ENCODE assay signal across 9 mouse cellular contexts in the genomic region with DNA sequence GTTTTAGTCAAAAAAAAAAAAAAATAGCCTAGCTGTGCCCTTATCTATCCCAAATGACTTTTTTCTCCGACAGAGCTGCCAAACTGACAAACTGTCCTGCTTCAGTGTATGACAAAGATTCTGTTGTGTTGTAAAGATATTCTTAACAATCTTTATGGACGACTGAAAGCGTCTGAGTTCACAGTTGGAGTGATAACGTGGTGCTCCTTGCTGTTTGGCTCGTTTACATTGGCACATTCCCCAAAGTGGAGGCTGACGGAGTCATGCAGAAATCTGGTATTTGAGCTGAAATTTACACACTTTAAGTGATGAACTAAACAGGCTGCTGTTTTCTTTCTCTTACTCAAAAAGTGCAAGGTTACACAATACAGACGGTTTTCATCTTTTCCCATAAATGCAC.
DNase-seq lines count a peak whose midpoint lies in the region; ATAC-seq and TF ChIP-seq lines count a peak whose summit lies in the region.
"Had no signal": no experiment of that assay in that cellular context is flagged by ENCODE, and none has a peak within 500 bp of the region (broad histone marks: within the 10 kb centered on the region; RNA-seq: fewer than 3 reads in every experiment).

No protein-coding gene starts in this region.

- no peaks in the 10 kb centered on the region for H3K4me1 ChIP-seq in forebrain, postnatal 0 days (ENCODE audit: insufficient read depth)
- no peaks in the 10 kb centered on the region for H3K4me1 ChIP-seq in forebrain, embryonic 11.5 days (replicated peaks; ENCODE audit: control insufficient read depth, insufficient read depth, low read length)
- peaks cover 4% of the 10 kb centered on the region; the same call in 1 of the 2 replicates for H3K4me1 ChIP-seq in hindbrain, embryonic 12.5 days
- H3K4me1 ChIP-seq in stomach, embryonic 14.5 days (ENCODE audit: control insufficient read depth, insufficient read depth, low read length) = 0 out of 2 replicates have a peak, but pooled peaks cover 6% of the 10 kb centered on the region
- H3K4me1 ChIP-seq: liver, embryonic 15.5 days had no signal

- ATAC-seq in forebrain, postnatal 0 days = peak; percentile 34; the same call in 1 of the 2 replicates
- no peak for ATAC-seq in forebrain, embryonic 11.5 days (replicated peaks; ENCODE audit: low FRiP score)
- ATAC-seq in hindbrain, embryonic 12.5 days (ENCODE audit: low FRiP score) = no peak
- no peak for ATAC-seq in stomach, embryonic 14.5 days (ENCODE audit: insufficient number of reproducible peaks, insufficient read depth, low FRiP score, low read depth)
- ATAC-seq in cerebellum, adult (ENCODE audit: insufficient number of reproducible peaks, low FRiP score, low TSS enrichment) = no peak

- H3K9me3 ChIP-seq in forebrain, postnatal 0 days (ENCODE audit: low read length) = no peaks in the 10 kb centered on the region
- no peaks in the 10 kb centered on the region for H3K9me3 ChIP-seq in forebrain, embryonic 11.5 days (ENCODE audit: control insufficient read depth, low read length)
- H3K9me3 ChIP-seq in hindbrain, embryonic 12.5 days (replicated peaks) = no peaks in the 10 kb centered on the region
- no peaks in the 10 kb centered on the region for H3K9me3 ChIP-seq in stomach, embryonic 14.5 days (ENCODE audit: control insufficient read depth, low read depth, low read length)
- H3K9me3 ChIP-seq: liver, embryonic 15.5 days had no signal

- peak overlapping the region; percentile 6; the same call in 1 of the 2 replicates for H3K4me2 ChIP-seq in forebrain, postnatal 0 days (ENCODE audit: low read depth)
- H3K4me2 ChIP-seq in forebrain, embryonic 11.5 days (ENCODE audit: low read depth, low read length, severe bottlenecking) = no peak overlapping the region
- H3K4me2 ChIP-seq in hindbrain, embryonic 12.5 days (replicated peaks) = peak overlapping the region; percentile 19; the same call in 1 of the 2 replicates
- peak overlapping the region; percentile 27 for H3K4me2 ChIP-seq in stomach, embryonic 14.5 days (replicated peaks; ENCODE audit: low read depth, low read length)
- H3K4me2 ChIP-seq: liver, embryonic 15.5 days had no signal

- H3K36me3 ChIP-seq in forebrain, postnatal 0 days (ENCODE audit: insufficient read depth) = no peaks in the 10 kb centered on the region
- H3K36me3 ChIP-seq in forebrain, embryonic 11.5 days (ENCODE audit: control insufficient read depth, insufficient read depth, low read length) = no peaks in the 10 kb centered on the region
- no peaks in the 10 kb centered on the region for H3K36me3 ChIP-seq in hindbrain, embryonic 12.5 days
- H3K36me3 ChIP-seq in stomach, embryonic 14.5 days (ENCODE audit: control insufficient read depth, insufficient read depth, low read length) = no peaks in the 10 kb centered on the region
- H3K36me3 ChIP-seq: liver, embryonic 15.5 days had no signal

- no peak for TF ChIP-seq CTCF in forebrain, postnatal 0 days (IDR thresholded peaks at IDR 0.05; ENCODE audit: low read depth)

- no peak overlapping the region for H3K9ac ChIP-seq in forebrain, postnatal 0 days
- H3K9ac ChIP-seq in forebrain, embryonic 11.5 days (ENCODE audit: low read length) = no peak overlapping the region
- no peak overlapping the region for H3K9ac ChIP-seq in hindbrain, embryonic 12.5 days
- H3K9ac ChIP-seq in stomach, embryonic 14.5 days (replicated peaks; ENCODE audit: low read depth, low read length) = no peak overlapping the region
- H3K9ac ChIP-seq: liver, embryonic 15.5 days had no signal

- H3K27me3 ChIP-seq in forebrain, postnatal 0 days (ENCODE audit: insufficient read depth, low read length) = no peaks in the 10 kb centered on the region
- H3K27me3 ChIP-seq in forebrain, embryonic 11.5 days (ENCODE audit: control insufficient read depth, insufficient read depth, low read length) = no peaks in the 10 kb centered on the region
- H3K27me3 ChIP-seq in hindbrain, embryonic 12.5 days = no peaks in the 10 kb centered on the region
- H3K27me3 ChIP-seq in stomach, embryonic 14.5 days (ENCODE audit: control insufficient read depth, insufficient read depth, low read length) = no peaks in the 10 kb centered on the region
- H3K27me3 ChIP-seq: liver, embryonic 15.5 days had no signal

- no peak overlapping the region for H3K4me3 ChIP-seq in forebrain, postnatal 0 days (ENCODE audit: low read depth, low read length)
- no peak overlapping the region for H3K4me3 ChIP-seq in forebrain, embryonic 11.5 days (ENCODE audit: low read depth, low read length)
- no peak overlapping the region for H3K4me3 ChIP-seq in hindbrain, embryonic 12.5 days
- no peak overlapping the region for H3K4me3 ChIP-seq in stomach, embryonic 14.5 days (ENCODE audit: low read depth, low read length)
- H3K4me3 ChIP-seq: liver, embryonic 15.5 days had no signal

- peak; percentile 35 for DNase-seq in forebrain, postnatal 0 days
- no peak for DNase-seq in forebrain, embryonic 11.5 days (ENCODE audit: low spot score)
- peak; percentile 8 to 10 for DNase-seq in right cerebral cortex, adult 2 months (ENCODE audit: low spot score in 2 of 2)
- DNase-seq in right cerebral cortex, postnatal 10 days (ENCODE audit: low spot score in 2 of 2) = no peak
- DNase-seq in layer of hippocampus, adult 11-12 months (ENCODE audit: low spot score) = no peak

- H3K27ac ChIP-seq in forebrain, postnatal 0 days (ENCODE audit: low read depth, low read length) = no peak overlapping the region
- H3K27ac ChIP-seq in forebrain, embryonic 11.5 days (ENCODE audit: low read depth, low read length) = no peak overlapping the region
- H3K27ac ChIP-seq in hindbrain, embryonic 12.5 days = no peak overlapping the region
- no peak overlapping the region for H3K27ac ChIP-seq in stomach, embryonic 14.5 days (ENCODE audit: low read length)
- H3K27ac ChIP-seq: liver, embryonic 15.5 days had no signal

- 16% methylated on average over 7 of the region's 7 CpGs for WGBS in forebrain, postnatal 0 days
- 44% methylated on average over 7 of the region's 7 CpGs for WGBS in forebrain, embryonic 11.5 days
- 30% methylated on average over 7 of the region's 7 CpGs for WGBS in hindbrain, embryonic 12.5 days
- 10% methylated on average over 7 of the region's 7 CpGs for WGBS in stomach, embryonic 14.5 days

Comparison
In these comparisons a context has a peak if more than half of its experiments do, and no peak if none do; other contexts are left out.
1. DNase-seq: peak in forebrain, postnatal 0 days (single experiment) and right cerebral cortex, adult 2 months (2 of 2); none in forebrain, embryonic 11.5 days (single experiment), right cerebral cortex, postnatal 10 days (0 of 2) and layer of hippocampus, adult 11-12 months (single experiment).